Mouse (Mus musculus): Measurements from ENCODE around the gene Iqgap3.
A peak's percentile ranks its signal among the peaks of the same experiment; 100 is the strongest.

Gene Iqgap3

DNA sequence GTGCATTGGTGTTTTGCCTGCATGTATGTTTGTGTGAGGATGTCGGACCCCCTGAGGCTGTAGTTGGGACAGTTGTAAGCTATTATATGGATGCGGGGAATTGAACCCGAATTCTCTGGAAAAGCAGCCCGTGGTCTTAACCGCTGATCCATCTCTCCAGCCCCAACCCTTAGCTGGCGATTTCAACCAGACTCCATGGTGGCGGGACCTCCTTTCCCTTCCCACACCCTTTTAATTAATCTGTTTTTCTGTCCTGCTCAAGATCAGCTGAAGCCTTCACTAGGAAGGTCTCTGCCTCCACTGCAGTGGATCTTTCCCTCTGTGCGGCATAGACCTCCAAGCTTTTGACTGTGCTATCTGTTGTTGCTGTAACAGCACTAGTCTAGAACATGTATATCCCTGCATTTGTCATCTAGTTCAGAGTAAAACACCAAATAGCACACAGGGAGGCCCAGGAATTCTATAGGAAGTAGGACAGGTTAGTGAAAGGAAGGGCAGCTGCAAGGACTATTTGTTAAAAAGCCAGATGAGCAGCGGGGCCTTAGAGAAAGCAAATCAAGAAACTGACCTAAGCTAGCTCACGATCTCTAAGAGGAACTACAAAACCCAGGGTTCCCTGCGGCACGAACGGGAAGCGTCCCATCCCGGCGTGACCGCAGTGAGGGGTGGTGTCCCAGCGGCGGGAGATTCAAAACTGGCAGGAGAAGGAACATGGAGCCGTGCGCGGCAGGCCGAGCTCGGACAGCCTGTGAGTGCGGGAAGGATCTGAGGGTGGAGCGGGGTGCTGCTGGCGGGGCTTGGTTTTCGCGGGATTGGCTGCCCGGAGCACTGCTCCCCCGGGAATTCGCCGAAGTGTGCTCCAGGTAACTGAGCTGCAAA lies at the start of gene Iqgap3:
Gene Iqgap3 (plus strand): TSS at position 627 of the 879 bp plus-strand sequence.
- DNase-seq: peak; percentile 86

DNA sequence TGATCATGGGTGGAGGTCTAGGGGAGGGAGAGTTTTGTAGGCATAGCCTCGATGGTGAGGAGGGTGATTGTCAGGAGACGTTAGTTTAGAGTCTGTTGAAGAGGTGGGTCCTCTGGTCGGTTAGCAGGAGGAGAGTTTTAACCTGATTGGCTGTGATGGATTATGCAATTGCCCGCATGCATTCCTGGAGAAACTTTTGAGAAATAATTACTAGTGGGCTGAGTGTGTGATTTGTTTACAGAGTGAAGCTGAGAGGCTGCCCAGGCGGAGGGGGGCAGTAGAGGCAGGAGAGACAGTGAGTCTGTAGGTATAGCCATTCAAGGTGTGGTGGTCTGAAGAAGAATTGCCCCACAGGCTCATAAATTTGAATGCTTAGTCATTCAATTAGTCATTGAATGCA lies 48.3 kb upstream of the Iqgap3 start:
- no peak for DNase-seq

DNA sequence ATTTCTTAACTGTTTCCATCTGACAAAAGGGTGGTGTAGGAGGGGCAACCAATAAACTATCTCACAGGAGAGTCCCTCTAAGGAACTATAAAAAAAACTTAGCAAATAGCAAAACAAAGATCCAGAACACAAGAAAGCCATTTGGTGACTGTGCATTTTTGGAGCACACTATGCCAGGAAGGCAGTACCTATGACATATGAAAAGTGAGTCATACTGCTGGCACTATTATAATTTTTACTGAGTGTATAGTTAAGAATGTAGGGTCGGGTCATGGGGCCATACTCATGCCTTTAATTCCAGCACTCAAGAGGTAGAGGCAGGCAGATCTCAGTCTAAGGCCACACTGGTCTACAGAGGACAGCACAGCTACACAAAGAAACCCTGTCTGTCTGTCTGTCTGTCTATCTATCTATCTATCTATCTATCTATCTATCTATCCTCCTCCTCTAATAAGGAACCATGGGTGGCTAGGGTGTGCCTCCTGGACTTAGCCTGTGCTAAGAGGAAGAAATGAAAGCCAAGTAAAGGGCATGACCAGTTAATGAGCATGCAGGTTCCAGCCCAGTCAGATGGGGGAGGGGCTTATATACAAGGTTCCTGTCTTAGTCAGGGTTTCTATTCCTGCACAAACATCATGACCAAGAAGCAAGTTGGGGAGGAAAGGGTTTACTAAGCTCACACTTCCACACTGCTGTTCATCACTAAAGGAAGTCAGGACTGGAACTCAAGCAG lies 46.0 kb upstream of the Iqgap3 start:
- DNase-seq: no peak

DNA sequence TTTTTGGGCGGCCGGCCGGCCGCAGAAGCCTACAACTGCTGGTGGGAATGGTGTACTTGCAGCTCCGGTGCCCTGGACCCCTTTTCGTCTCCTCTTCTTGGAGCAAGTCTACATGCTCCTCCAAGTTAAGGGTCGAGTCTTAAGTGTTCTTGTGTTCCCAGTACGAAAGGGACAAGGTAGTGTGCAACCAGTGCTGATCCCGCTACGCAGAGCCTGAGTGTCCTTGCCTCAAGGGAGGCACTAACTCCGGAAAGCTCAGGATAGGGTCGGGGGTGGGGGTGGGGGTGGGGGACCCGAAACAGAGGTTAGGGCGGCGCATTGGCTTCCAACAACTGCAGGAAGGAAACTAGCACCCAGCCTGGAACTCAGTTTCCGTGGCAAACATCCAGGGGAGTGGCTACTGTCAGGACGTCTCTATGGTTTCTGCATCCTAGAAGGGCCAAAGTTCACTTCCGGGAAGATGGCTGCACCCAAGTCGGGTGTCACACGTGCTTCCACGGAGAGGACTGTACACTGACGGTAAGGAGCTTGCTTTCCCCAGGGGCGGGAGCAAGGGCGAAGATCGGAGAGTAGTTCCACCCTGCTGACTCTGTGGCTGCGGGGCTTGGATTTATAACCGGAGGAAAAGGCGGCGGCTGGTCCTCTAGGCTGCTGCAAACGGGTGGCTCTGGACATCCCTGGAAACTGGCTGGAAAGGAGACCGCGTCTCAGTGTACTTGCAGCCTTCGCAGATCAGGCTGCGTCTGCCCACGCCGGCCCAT lies 38.9 kb upstream of the Iqgap3 start, which contains the start of gene Gpatch4:
Gene Gpatch4 (plus strand): TSS at position 448 of the 761 bp plus-strand sequence.
- DNase-seq: peak; percentile 94

DNA sequence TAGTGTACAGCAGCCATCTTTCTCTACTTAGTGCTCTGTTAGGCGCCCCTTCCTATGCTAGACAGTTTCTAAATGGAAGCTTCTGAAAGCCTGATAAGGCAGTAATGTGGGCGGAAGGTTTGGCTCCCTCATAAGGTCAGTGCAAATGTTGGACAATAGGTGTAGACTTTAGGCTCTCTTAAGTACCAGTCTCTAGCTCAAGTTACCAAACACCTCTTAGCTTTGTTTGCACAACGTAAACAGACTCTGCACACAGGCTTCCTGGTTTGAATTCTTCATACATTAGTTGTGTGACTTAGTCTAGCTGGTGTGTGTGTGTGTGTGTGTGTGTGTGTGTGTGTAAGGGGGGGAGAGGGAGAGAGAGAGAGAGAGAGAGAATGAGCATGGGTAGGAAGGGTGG lies 32.2 kb upstream of the Iqgap3 start:
- DNase-seq: no peak

DNA sequence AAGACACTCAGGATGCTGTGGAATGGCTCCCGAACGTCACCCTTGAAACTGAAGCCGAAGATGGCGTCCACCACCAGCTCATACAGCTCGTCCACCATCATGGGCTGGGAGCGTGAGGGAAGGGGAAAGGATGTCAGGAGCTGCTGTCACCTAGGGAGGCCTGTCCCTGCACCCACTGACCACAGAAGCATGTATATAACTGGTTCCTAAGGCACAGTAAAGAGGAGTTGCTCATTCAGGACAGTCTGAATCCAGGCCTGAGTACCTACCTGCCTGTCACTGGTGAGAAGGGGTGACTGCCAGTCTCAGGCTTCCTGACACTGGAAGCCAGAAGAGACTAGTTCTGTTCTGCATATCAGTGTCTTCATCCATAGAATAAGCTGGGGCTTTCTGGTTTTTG lies 24.7 kb upstream of the Iqgap3 start:
- no peak for DNase-seq

DNA sequence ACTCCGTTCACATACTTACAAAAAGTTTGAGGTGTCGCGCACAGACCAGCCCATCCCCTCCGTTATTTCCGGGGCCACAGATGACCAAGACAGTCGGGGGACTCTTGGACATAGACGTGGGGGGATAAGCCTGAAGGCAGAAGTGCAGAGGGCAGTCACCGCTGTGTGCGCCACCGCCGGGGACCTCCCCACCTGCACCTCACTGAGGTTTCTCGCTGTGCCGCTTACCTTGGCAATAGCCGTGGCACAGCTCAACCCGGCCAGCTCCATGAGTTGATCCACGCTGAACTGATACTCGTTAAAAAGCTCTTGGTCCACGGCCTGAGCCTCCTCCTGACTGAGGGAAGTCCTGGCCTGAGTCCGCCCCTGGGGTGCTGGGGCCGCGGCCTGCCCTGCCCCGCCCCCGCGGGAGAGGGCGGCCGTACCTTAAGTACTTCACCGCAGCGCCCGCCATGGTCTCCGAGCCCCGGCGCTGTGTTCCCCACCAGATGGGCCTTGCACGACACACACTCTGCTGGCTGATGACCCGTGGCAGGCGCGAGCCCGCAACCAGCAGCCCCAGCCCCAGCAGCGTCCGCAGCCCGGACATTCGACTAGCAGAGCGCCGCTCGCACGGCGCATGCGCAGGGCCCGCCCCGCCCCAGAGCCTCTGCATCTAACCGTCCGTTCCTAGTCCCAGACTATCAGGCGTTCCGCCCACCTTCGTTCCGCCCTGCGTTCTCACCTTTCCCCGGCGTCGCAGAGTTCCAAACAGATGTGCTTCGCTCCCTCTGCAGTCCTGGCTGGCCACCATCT lies 23.7 kb upstream of the Iqgap3 start, which contains the start of gene Naxe:
Gene Naxe (minus strand): TSS at position 594 of the 795 bp plus-strand sequence.
- peak; percentile 83 for DNase-seq

DNA sequence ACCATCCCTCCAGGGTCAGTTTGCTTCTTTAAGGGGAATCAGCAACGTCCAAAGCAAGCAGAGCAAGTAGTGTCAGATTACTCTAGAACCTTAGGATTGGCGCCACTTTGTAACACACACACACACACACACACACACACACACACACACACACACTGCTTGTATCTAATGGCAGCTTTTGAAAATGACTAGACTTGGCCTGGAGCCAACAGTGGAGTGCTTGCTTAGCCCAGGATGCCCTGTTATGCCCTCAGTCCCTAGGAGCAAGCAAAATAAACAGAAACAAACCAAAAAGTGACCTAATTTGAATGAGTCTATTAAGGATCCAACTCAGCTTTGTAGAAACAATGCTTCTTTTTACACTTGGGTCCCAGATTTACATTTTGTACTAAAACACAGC lies 13.4 kb upstream of the Iqgap3 start:
- DNase-seq: no peak

DNA sequence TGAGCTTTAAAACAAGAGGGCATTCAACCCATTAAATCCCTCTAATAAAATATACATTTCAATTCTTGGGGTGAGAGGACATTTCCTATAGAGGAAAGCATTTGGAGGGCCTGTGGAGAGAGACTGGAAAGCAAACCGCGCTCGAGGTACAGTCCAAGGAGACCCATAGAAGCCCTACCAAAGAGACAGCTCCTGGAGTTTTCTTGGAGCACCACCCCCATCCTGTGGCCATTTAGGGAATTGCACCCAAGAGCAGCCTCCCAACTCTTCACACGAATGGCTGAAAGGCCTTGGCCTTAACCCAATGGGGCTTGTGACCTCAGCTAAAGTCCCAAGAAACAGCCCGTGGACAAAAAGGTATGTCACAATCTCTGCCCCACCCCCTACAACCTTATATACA lies 10.0 kb upstream of the Iqgap3 start:
- DNase-seq: peak; percentile 78

DNA sequence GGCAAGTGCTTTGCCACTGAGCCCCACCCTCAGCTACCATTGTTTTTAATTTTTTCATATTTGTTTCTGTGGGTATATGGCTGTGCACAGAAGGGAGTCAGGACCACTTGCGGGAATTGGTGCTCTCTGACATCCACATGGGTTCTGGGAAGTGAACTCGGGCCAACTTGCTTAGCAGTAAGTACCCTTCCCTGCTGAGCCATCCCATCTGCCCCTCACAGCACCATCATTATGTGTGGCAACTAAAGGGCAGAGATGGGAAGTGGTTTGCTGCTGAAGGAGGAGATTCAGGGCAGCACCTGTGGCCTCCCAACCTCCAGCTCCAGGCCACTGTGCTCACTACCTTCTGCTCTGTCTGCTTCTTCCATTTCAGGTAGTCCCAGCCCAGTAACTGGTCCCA lies 8.1 kb upstream of the Iqgap3 start:
- DNase-seq: no peak

DNA sequence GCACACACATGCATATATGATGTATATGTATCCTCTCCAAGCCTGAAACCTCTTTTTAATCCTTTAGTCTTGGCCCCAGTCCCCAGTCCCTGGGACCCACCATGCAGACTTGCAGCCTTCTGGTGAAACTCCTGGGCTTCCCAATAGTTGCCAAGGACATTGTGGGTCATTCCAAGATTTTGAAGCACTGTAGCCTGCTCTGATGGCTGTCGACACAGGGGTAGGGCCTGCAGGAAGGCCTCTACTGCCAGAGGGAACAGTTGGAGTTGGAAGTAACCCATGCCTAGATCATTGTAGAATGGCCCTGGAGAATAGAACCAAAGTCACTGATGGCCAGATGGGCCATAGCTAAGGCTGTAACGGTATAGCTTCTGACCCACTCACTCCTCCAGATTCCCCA lies 7.4 kb upstream of the Iqgap3 start:
- no peak for DNase-seq

DNA sequence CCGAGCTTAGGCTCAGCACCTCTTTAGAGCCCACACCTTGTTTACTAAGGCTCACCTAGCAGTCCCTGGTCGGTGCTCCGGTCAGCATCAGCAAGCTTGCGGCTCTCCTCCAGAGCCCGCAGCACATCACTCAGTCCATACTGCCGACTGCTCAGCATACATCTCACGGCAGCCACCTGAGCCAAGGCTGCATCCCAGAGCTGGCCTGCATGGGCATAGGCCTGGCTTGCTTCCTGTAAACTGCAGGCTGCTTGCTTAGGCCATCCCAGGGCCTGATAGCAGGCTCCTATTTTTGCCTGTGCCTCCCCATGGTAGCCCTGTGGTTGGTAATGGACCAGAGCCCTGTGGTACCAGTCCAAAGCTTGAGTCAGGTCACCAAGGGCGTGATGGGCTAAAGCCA lies 7.0 kb upstream of the Iqgap3 start:
- DNase-seq: no peak

DNA sequence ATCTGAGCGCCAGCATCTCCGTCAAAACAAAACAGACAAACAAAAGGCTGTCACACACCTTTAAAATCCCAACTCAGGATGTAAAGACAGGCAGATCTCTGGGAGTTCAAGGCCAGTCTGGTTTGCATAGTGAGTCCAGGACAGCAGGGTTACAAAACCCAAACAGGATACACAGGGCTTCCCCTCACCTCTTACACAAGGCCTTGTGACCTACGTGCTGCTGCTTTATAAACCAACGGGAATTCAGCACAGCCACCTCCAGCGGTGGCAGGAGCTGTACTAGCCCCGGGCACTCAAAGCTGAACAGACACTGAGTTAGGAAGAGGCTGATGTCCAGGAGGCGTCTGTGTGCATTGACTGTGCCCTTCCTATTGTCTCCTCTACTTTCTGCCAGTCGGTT lies 4.3 kb upstream of the Iqgap3 start:
- DNase-seq: no peak

DNA sequence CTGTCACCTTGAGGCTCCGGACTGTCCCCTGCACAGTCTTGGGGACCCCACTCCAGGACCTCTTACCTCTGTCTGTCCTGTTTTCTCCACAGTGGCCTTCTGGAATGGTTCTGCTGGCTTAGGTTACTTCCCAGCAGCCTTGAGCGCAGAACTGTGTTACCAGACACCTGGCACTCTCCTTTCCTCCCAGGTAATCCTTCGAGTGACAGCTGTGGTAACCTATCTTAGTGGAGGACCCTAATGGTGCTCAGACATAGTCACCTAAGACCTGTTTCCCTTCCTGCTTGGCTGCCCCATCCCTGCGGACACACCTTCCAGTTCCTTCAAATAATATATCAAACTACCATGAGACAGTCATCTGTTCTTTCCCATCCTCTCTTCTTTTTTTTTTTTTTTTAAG lies 3.6 kb upstream of the Iqgap3 start, which contains the start of gene Ttc24:
Gene Ttc24 (minus strand): TSS at position 101 of the 400 bp plus-strand sequence.
- DNase-seq: no peak

DNA sequence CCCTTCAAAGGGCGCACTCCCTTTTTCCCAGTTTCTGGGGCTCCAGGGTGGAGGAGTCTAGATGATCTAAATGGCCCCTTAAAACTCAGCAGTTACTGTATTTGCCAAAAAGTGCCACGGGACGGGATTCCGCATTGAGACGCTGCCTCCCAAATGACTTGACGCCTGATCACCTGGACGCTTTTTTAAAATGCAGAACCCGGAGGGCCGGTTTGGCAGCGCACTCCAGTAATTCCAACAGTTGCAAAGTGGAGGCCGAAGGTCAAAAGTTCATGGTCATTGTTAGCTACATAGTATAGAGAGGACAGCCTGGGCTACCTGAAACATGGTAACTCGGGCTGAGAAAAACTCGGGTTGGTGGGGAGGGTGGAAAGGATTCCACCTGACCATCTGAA lies 450 bp downstream of the Iqgap3 start:
- DNase-seq: no peak

DNA sequence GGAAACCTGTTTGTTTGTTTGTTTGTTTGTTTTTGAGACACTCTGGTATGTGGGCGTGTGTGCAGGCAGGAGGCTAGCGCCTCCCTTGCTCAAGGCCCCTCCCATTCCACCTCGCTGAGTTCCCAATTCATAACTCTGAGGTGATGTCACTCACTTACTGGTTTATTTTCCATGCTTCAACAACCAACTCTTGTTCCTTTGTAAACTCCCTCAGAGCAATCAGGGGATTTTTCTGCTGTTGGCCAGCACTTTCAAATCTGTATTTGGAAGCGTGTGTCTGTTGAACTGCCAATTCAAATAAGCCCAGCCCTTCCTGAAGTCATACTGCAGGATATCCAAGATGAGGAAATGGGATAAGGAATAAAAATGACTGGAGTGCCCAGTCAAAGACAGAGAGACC lies 892 bp downstream of the Iqgap3 start:
- DNase-seq: no peak

DNA sequence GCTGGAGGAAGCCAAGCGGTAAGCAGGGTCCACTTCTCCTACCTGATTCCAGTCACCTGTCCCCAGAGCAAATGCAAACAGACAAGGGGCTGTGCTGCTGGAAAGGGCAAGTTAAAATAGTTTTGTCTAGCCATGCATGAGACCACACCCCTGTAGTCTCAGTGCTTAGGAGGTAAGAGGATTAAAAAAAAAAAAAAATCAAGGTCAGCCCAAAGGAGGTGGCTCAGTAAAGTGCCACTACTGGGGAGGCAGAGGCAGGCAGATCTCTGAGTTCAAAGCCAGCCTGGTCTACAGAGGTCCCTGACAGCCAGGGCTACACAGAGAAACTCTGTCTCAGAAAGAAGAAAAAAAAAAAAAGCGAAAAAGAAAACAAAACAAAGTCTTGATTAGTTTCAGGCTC lies 2.2 kb downstream of the Iqgap3 start:
- DNase-seq: no peak

DNA sequence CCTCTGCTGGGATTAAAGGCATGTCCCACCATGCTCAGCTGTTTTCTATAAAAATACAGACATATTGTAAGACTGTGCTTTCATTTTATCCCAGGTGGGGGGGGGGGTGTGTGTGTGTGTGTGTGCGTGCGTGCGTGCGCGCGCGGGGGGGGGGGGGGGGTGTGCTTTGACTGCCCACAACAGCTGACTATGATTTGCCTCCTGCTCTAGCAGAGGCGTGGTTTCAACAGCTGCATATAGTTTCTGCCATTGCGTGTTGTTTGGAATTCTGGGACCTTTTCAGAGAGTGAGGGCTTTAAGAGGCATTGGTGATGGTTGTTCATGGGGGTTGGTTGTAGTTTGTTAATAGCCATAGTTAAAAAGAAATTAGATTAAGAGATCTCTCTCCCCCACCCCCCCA lies 3.7 kb downstream of the Iqgap3 start:
- DNase-seq: no peak

DNA sequence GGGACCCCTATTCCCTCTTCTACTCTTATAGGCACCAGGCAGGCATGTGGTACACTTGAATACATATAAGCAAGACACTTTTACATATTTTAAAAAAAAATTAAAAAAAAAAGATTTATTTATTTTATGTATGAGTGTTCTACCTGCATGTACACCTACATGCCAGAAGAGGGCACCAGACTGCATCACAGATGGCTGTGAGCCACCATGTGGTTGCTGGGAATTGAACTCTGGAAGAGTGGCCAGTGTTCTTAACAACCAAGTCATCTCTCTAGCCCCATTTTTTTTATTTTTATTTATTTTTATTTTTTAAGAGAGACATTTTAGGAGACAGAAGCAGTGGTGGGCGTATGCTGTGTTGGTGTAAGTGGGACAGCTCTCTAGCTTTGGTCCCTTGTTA lies 5.9 kb downstream of the Iqgap3 start:
- DNase-seq: no peak

DNA sequence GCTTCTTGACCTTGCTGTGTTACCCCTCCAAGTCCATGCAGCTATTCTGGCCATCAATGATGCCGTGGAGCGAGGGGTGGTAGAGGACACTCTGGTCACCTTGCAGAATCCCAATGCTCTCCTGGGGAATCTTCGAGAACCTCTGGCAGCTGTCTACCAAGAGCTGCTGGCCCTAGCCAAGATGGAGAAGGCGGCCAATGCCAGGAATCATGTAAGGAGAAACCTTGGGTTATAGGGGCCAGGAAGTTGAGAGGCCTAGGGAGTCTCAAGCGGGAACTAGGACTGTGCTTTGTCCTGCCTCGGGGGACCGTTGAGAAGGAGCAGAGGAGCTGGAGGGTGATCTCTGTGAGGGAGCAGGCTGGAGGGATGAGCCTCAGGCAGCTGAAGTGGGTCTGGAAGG lies 8.3 kb downstream of the Iqgap3 start:
- DNase-seq: no peak

DNA sequence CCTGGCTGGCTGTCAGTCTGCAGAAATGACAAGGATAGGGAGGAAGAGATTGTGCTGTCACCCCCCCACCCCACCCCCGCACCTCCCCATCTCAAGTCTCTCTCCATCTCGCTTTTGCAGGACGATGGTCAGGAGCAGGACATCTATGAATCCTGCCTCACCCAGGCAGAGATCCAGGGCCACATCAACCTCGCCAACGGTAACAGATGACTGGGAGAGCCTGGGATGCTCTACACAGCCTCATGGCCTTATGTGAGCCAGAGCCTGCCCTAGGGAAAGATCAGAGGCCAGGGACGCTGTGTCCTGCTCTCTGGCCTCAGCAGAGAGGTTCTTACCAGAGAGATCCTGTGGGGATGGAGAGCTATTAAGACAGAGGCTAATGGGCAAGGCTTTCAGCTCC lies 8.8 kb downstream of the Iqgap3 start:
- DNase-seq: no peak

DNA sequence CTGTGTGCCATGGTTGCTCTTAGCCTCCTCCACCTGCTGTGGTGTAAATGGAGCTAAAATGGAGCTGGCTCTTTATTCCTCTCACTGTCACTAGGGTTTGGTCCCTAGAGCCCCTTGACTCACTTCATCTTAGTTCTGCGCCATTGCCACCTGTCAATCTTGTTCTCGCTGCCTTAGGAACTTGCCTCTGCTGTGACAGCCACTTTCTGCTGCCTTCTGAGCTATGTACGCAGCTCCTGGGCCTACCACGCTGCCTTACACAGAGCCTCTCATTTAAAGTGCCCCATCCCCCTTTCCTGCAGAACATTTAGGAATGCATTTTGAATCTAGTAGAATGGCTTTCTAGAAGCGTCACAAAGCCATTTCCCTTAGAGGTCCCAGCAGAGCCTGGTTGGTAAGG lies 12.4 kb downstream of the Iqgap3 start:
- no peak for DNase-seq

DNA sequence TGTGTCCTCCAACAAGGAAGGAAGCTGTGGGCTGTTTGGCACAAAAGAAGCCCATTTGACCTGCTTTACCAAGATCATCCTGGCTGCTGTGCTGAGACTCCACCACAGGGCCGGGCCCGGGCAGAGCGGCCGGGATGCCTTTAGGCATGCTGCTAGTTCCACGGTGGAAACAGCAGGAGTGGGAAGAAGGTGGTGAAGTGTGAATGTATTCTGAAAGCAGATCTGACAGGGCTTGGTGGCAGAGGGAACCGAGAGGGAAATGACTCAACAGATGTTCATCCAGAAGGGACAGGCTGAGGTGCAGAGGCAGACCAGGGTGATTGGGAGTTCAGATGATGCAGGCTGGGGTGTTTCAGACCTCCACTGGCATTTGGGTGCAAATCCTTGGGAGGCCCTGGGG lies 15.9 kb downstream of the Iqgap3 start:
- DNase-seq: no peak

All from layer of hippocampus, adult 9-11 months (tissue).